Mouse (Mus musculus) forebrain, embryonic 12.5 days (tissue): ENCODE results near the gene Lexm. TPM values are rescaled to one million over a fixed set of nuclear protein-coding genes. Genes with fewer than 3 reads are reported as not detected.

Experiments
- ATAC-seq: fragments of 200-750 bp; cut with Nextera tagmentation; 2 replicates; pipeline ENCODE4 v1.8.0; 2017; ENCODE audit warnings: moderate TSS enrichment; ENCODE audit not compliant: low FRiP score
- H3K27ac ChIP-seq: fragments of 300-500 bp; sonication (generic); 2 replicates; pipeline ENCODE4 v1.5.1; 2016; ENCODE audit warnings: mild to moderate bottlenecking
- H3K27me3 ChIP-seq: fragments of 300-500 bp; sonication (generic); 2 replicates; pipeline ENCODE4 v1.6.1; 2016; ENCODE audit warnings: mild to moderate bottlenecking
- H3K36me3 ChIP-seq: fragments of 300-500 bp; sonication (generic); replicated peaks from 2 replicates; pipeline ENCODE4 v1.6.1; 2016; ENCODE audit warnings: mild to moderate bottlenecking
- H3K4me1 ChIP-seq: fragments of 300-500 bp; sonication (generic); 2 replicates; pipeline ENCODE4 v1.6.1; 2016
- H3K4me2 ChIP-seq: fragments of 300-500 bp; sonication (generic); 2 replicates; pipeline ENCODE4 v1.6.1; 2016; ENCODE audit warnings: mild to moderate bottlenecking, moderate library complexity
- H3K4me3 ChIP-seq: fragments of 300-500 bp; sonication (generic); replicated peaks from 2 replicates; pipeline ENCODE4 v1.5.1; 2016; ENCODE audit warnings: mild to moderate bottlenecking
- H3K9ac ChIP-seq: fragments of 300-500 bp; sonication (generic); 2 replicates; pipeline ENCODE4 v1.6.1; 2016; ENCODE audit warnings: mild to moderate bottlenecking
- H3K9me3 ChIP-seq: fragments of 300-500 bp; sonication (generic); 2 replicates; pipeline ENCODE4 v1.6.1; 2016
- WGBS: fragments of 180-500 bp; shearing (Covaris S2); methylation state at CpG from one replicate; pipeline ENCODE4 v1.1.7; 2016; 5-methylcytosine and 5-hydroxymethylcytosine counted together
- polyA plus RNA-seq: library from polyadenylated mRNA; unstranded; fragments of >200 nt; fragmentation: Nextera tagmentation; extraction: Ambion mirVana; gene quantifications from 2 replicates; pipeline ENCODE4 v1.2.1, GENCODE M21; 2016

Gene Lexm
- polyA plus RNA-seq, 1 experiment from 2014 or later = 0.42 TPM

DNA sequence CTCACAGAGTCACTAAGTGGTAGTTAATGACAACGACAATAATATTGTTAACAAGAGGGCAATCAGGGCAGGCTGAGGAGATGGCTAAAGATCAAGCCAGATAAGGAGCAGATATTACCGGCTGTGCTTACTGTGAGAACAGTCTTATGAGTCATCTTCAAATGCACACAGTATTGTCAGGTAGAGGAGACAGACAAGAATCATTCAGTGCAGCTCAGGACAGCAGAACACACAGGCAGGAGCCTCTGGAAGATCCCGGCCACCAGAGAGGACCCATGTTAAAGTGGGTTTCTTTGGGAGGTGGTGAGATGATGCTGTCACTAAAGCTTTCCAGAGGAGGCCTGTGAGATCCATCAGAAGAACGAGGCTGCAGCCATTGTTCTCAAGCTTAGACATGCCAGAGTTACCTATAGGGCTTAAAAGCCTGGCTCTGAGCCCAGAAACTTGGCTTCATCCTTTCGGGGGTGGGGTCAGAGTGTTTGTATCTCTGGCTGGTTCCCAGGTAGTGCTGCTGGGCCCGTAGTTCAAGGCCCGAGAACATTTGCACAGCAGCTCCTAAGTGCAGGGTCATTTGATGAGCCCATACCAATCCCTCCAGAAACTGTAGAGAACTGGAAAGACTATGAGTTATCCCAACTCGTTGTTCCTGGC lies 66.4 kb downstream of the Lexm start:
- Histone ChIP-seq H3K27ac (no peak overlapping the region), H3K4me2 (no peak overlapping the region), H3K36me3 (no peaks in the 10 kb centered on the region), H3K9ac (no peak overlapping the region), H3K4me1 (no peaks in the 10 kb centered on the region), H3K9me3 (no peaks in the 10 kb centered on the region), H3K4me3 (no peak overlapping the region), H3K27me3 (no peaks in the 10 kb centered on the region)
- no peak for ATAC-seq
- 75% methylated on average over 8 of the region's 8 CpGs for WGBS

DNA sequence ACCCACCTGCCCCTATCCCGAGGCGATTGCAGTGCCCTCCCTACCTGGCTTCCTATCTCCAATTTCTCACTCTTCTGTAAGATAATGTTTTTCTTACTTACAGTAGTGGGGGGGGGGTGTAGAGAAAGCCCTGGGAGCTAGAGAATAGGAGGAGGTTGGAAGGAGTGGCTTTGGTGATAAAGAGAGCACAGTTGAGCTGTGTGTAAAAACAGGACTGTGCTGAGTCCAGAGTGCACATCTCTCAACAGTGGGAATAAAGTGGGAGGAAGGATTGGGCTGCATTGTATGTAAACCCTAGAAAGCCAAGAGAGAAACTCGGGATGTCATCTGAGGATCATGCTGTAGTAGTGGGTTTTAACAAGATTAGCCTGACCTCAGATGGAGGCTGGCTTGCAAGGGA lies 68.9 kb downstream of the Lexm start:
- ATAC-seq = no peak
- no peaks in the 10 kb centered on the region for H3K9me3 ChIP-seq
- no peaks in the 10 kb centered on the region for H3K27me3 ChIP-seq
- H3K4me3 ChIP-seq = no peak overlapping the region
- no peaks in the 10 kb centered on the region for H3K36me3 ChIP-seq
- no peak overlapping the region for H3K27ac ChIP-seq
- H3K4me1 ChIP-seq = no peaks in the 10 kb centered on the region
- H3K9ac ChIP-seq = no peak overlapping the region
- H3K4me2 ChIP-seq = no peak overlapping the region
- 76% methylated on average over 3 of the region's 3 CpGs for WGBS

DNA sequence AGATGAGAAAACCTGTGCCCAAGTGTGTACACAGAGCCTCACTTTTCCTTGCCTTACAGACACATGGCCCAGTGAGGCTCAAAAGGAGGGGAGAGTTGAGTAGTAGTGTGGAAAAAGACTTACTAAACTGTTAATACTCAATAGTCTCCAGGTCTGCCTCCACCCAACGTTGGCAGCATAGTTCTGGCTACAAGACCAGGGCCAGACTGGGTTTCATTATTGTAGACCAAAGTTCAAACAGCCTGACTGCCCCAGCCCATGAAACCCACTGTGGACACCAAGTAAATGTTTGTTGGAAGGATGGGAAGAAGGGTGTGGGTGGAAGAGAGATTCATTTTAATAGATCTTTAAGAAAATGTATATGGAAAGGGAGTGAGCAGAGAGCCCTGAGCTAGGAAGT lies 70.1 kb downstream of the Lexm start:
- H3K9ac ChIP-seq = no peak overlapping the region
- no peak overlapping the region for H3K27ac ChIP-seq
- 81% methylated on average over 1 of the region's 1 CpGs for WGBS
- H3K4me2 ChIP-seq = no peak overlapping the region
- no peak for ATAC-seq
- no peaks in the 10 kb centered on the region for H3K4me1 ChIP-seq
- no peaks in the 10 kb centered on the region for H3K36me3 ChIP-seq
- H3K27me3 ChIP-seq = no peaks in the 10 kb centered on the region
- no peaks in the 10 kb centered on the region for H3K9me3 ChIP-seq
- no peak overlapping the region for H3K4me3 ChIP-seq

DNA sequence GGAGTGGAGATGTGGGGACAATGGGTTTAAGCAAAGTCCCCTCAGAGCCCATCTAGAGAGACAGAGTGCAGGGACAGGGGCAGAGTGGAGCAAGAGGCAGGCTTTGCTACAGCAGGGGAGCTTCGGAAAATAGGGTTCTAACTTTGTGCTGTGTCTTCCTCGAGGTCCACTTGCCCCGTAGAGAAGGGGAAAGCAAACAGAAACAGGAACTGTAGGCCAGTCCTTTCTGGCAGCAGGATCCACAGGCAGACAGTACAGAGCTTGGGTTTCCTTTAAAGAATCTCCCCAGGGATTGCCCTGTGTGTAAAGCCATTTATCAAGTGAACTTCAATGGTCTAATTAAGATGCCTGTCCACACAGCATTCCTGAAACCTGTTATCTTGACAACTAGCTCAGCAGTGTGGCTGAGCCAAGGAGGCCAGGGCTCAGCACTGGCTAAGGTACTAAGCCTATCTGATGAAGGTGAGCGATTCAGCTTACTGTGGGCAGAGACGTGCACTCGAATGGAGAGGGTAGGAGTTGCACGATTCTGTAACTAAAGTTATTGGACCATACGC lies 71.1 kb downstream of the Lexm start:
- Histone ChIP-seq H3K4me2 (no peak overlapping the region), H3K9ac (no peak overlapping the region), H3K27me3 (no peaks in the 10 kb centered on the region), H3K27ac (no peak overlapping the region), H3K4me3 (no peak overlapping the region), H3K36me3 (no peaks in the 10 kb centered on the region), H3K9me3 (no peaks in the 10 kb centered on the region), H3K4me1 (no peaks in the 10 kb centered on the region)
- no peak for ATAC-seq
- WGBS = 72% methylated on average over 8 of the region's 8 CpGs

DNA sequence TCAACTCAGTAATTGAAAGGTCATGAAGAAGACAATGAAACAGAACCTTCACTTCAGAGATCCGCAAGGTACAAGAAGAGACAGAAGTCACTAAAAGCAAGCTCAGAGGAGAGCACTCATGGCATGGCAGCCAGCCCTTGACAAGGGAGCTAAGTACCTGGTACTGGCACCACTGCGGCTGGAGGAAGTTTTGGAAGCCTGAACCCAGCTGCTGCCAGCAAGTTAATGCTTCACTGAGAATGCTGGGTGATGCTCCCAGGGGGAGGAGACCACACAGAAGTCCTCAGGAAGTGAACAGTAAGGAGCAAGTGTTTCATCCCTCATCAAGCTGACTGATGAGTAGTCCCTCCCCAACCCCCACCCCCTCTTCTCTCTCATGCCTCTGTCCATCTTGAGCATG lies 74.8 kb downstream of the Lexm start:
- 97% methylated on average over 2 of the region's 2 CpGs for WGBS
- H3K36me3 ChIP-seq = no peaks in the 10 kb centered on the region
- no peaks in the 10 kb centered on the region for H3K27me3 ChIP-seq
- H3K4me3 ChIP-seq = no peak overlapping the region
- no peak overlapping the region for H3K4me2 ChIP-seq
- no peak overlapping the region for H3K27ac ChIP-seq
- H3K4me1 ChIP-seq = no peaks in the 10 kb centered on the region
- no peak overlapping the region for H3K9ac ChIP-seq
- no peaks in the 10 kb centered on the region for H3K9me3 ChIP-seq
- ATAC-seq = no peak

DNA sequence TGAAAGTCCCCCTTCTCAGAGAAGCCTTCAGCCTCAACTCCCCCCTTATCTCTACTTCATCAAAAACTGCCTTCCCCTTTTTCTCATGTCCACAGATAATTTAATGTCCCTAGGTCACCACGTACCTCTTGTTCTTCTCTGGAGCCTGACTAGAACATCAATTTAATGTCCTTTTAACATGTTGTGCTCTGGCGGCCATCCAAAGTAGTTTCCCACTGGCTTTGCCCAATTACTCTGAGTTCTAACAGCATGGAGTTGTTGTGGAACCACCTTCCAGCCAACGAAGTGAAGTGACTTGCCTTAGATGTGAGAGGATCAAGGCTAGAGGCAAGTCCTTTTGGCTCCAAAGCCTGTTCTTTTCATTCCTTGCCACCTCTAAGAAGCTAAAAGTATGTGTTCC lies 75.5 kb downstream of the Lexm start:
- no peaks in the 10 kb centered on the region for H3K9me3 ChIP-seq
- no peaks in the 10 kb centered on the region for H3K4me1 ChIP-seq
- ATAC-seq = no peak
- H3K4me3 ChIP-seq = no peak overlapping the region
- no peak overlapping the region for H3K9ac ChIP-seq
- no peak overlapping the region for H3K4me2 ChIP-seq
- 70% methylated on average over 3 of the region's 3 CpGs for WGBS
- H3K27ac ChIP-seq = no peak overlapping the region
- no peaks in the 10 kb centered on the region for H3K36me3 ChIP-seq
- H3K27me3 ChIP-seq = no peaks in the 10 kb centered on the region

Other genes starting within 250 kb of the Lexm start
- 3.5 and 4.9 TPM in 2 replicates for gene Pcsk9, start 152.9 kb downstream of the Lexm start, polyA plus RNA-seq
- gene Bsnd, start 125.0 kb downstream of the Lexm start, polyA plus RNA-seq = not detected in 2 replicates
- 6.4 and 9.8 TPM in 2 replicates for gene Dhcr24, start 56.2 kb downstream of the Lexm start, polyA plus RNA-seq
- 0.17 TPM in 2 replicates for gene Ttc22, start 5.2 kb upstream of the Lexm start, polyA plus RNA-seq
- gene Pars2, start 33.8 kb upstream of the Lexm start, polyA plus RNA-seq = 11.2 and 15.9 TPM in 2 replicates
- 96.2 and 98.8 TPM in 2 replicates for gene Ttc4, start 61.7 kb upstream of the Lexm start, polyA plus RNA-seq
- 0.14 and 0.28 TPM in 2 replicates for gene Mroh7, start 113.7 kb upstream of the Lexm start, polyA plus RNA-seq
- not detected in 2 replicates for gene Fam151a, start 116.6 kb upstream of the Lexm start, polyA plus RNA-seq
- gene Acot11, start 187.8 kb upstream of the Lexm start, polyA plus RNA-seq = 1.4 TPM in 2 replicates